Mouse (Mus musculus): Measurements from ENCODE around the gene Rbfox1. TPM values are rescaled to one million over a fixed set of nuclear protein-coding genes. Genes with fewer than 3 reads are reported as not detected.

Gene Rbfox1
- polyA plus RNA-seq, 1 experiment from 2014 or later: 1.6 TPM

DNA sequence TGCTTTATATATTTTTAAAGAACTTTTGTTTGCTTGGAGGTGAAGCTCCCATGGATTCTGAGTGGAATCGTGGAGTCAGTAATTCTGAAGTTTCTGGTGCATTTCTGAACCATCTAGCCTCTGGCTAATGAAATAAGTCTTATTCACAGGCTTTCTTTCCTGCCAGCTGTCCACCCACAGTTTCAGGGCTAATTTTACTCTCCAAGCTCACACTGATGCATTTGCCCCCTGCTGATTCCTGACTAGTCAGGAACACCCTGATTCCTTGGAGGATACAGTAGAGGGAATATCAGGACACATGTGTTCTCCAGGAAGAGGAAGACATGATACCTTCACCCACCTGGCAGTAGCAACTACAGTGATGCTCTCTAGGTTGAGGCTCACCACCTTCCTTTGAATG lies 763.6 kb downstream of the Rbfox1 start:
- 71% methylated on average over 1 of the region's 1 CpGs for WGBS
- Histone ChIP-seq H3K4me1 (replicated peaks; ENCODE audit: control insufficient read depth, insufficient read depth, low read length) (no peaks in the 10 kb centered on the region), H3K27me3 (ENCODE audit: control insufficient read depth, insufficient read depth, low read depth, low read length) (no peaks in the 10 kb centered on the region)

DNA sequence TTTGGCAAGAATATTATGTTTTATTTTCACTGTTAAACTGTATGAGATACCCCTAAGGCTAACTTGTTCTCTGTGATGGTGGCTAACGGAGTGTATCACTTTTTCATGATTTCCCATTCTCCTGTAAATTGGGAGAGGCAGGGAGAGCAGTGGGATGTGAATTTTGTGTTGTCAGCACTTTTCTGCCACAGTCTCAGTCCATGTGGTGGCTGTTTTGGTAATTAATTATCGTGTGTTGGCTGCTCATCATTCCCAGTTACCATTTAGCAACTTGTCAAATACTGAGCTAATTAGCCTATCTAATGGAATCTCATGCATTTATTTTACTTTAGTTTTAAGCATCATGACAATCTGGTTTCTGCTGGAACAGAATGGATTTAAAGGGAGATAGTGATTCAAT lies 773.4 kb downstream of the Rbfox1 start:
- no peaks in the 10 kb centered on the region for H3K27me3 ChIP-seq (ENCODE audit: control insufficient read depth, insufficient read depth, low read depth, low read length)
- no peaks in the 10 kb centered on the region for H3K4me1 ChIP-seq (replicated peaks; ENCODE audit: control insufficient read depth, insufficient read depth, low read length)
- WGBS: 76% methylated on average over 2 of the region's 2 CpGs
- no peaks in the 10 kb centered on the region for H3K36me3 ChIP-seq (ENCODE audit: control insufficient read depth, insufficient read depth, low read length)
- no peaks in the 10 kb centered on the region for H3K9me3 ChIP-seq (ENCODE audit: control insufficient read depth, low read length)
- no peak for ATAC-seq (ENCODE audit: low read depth)
- H3K4me3 ChIP-seq (ENCODE audit: low read length): no peak overlapping the region
- no peak overlapping the region for H3K27ac ChIP-seq (ENCODE audit: low read length)
- no peak overlapping the region for H3K4me2 ChIP-seq (ENCODE audit: low read depth, low read length)
- no peak overlapping the region for H3K9ac ChIP-seq (ENCODE audit: low read length)

More for the DNA sequence above, 763.6 kb downstream of the Rbfox1 start:
- no peaks in the 10 kb centered on the region for H3K9me3 ChIP-seq (ENCODE audit: control insufficient read depth, low read length)
- H3K27ac ChIP-seq (ENCODE audit: low read length): no peak overlapping the region
- H3K4me3 ChIP-seq (ENCODE audit: low read length): no peak overlapping the region
- H3K36me3 ChIP-seq (ENCODE audit: control insufficient read depth, insufficient read depth, low read length): no peaks in the 10 kb centered on the region
- no peak for ATAC-seq (ENCODE audit: low read depth)
- no peak overlapping the region for H3K4me2 ChIP-seq (ENCODE audit: low read depth, low read length)
- H3K9ac ChIP-seq (ENCODE audit: low read length): no peak overlapping the region

GRCm38 (mm10) chr16:6686076-6686757 lies 801.1 kb downstream of the Rbfox1 start:
- Histone ChIP-seq H3K9me3 (ENCODE audit: control insufficient read depth, low read length) (no peaks in the 10 kb centered on the region), H3K4me1 (replicated peaks; ENCODE audit: control insufficient read depth, insufficient read depth, low read length) (no peaks in the 10 kb centered on the region), H3K9ac (ENCODE audit: low read length) (no peak overlapping the region), H3K27me3 (ENCODE audit: control insufficient read depth, insufficient read depth, low read depth, low read length) (no peaks in the 10 kb centered on the region), H3K4me3 (ENCODE audit: low read length) (no peak overlapping the region), H3K27ac (ENCODE audit: low read length) (no peak overlapping the region), H3K36me3 (ENCODE audit: control insufficient read depth, insufficient read depth, low read length) (no peaks in the 10 kb centered on the region), H3K4me2 (ENCODE audit: low read depth, low read length) (no peak overlapping the region)
- ATAC-seq (ENCODE audit: low read depth): no peak
- WGBS: 85% methylated on average over 1 of the region's 1 CpGs

DNA sequence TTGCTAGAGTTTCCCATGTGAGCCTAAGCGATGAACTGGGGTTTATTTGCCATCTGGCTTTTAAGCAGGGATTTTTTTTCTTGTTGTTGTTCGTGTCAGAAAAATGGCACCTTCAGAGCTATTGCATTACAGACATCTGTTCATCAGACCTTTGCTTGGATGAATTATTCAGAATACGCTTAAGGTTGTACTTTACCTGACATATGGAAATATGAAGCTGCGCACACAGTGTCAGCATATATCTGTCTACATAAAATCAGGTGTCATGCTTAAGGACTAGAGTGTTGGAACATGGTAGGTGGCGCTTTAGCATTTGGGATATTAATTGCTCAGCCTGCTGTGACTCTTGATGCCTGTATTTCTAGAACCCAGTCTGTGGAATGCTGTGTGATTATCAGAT lies 819.7 kb downstream of the Rbfox1 start:
- H3K36me3 ChIP-seq (ENCODE audit: control insufficient read depth, insufficient read depth, low read length): no peaks in the 10 kb centered on the region
- H3K4me1 ChIP-seq (replicated peaks; ENCODE audit: control insufficient read depth, insufficient read depth, low read length): no peaks in the 10 kb centered on the region
- H3K9me3 ChIP-seq (ENCODE audit: control insufficient read depth, low read length): no peaks in the 10 kb centered on the region
- H3K27ac ChIP-seq (ENCODE audit: low read length): no peak overlapping the region
- ATAC-seq (ENCODE audit: low read depth): no peak
- H3K9ac ChIP-seq (ENCODE audit: low read length): no peak overlapping the region
- no peaks in the 10 kb centered on the region for H3K27me3 ChIP-seq (ENCODE audit: control insufficient read depth, insufficient read depth, low read depth, low read length)
- WGBS: 86% methylated on average over 5 of the region's 5 CpGs
- H3K4me3 ChIP-seq (ENCODE audit: low read length): no peak overlapping the region
- no peak overlapping the region for H3K4me2 ChIP-seq (ENCODE audit: low read depth, low read length)

DNA sequence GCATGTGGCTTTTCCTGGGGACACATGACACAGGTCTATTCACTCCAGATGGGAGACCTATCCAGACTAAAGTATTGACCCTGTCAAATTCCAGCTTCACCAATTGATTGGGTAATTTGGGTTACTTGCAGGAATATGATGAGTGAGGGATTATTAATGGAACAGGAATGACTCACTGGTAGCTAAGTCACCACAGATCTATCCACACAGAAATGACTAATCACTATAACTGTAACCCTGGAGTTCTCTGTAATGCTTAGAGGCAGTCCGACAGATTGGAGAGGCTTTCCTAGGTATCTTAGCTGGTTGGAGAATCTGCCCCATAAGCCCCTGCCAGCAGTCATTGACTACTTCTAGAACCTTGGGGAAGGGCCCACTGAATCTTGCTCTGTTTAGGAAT lies 827.2 kb downstream of the Rbfox1 start:
- Histone ChIP-seq H3K27ac (ENCODE audit: low read length) (no peak overlapping the region), H3K27me3 (ENCODE audit: control insufficient read depth, insufficient read depth, low read depth, low read length) (no peaks in the 10 kb centered on the region), H3K36me3 (ENCODE audit: control insufficient read depth, insufficient read depth, low read length) (no peaks in the 10 kb centered on the region), H3K4me2 (ENCODE audit: low read depth, low read length) (no peak overlapping the region), H3K4me1 (replicated peaks; ENCODE audit: control insufficient read depth, insufficient read depth, low read length) (peaks cover 3% of the 10 kb centered on the region; the same call in 1 of the 2 replicates), H3K9ac (ENCODE audit: low read length) (no peak overlapping the region), H3K4me3 (ENCODE audit: low read length) (no peak overlapping the region), H3K9me3 (ENCODE audit: control insufficient read depth, low read length) (no peaks in the 10 kb centered on the region)
- WGBS: 91% methylated on average over 1 of the region's 1 CpGs
- ATAC-seq (ENCODE audit: low read depth): no peak

DNA sequence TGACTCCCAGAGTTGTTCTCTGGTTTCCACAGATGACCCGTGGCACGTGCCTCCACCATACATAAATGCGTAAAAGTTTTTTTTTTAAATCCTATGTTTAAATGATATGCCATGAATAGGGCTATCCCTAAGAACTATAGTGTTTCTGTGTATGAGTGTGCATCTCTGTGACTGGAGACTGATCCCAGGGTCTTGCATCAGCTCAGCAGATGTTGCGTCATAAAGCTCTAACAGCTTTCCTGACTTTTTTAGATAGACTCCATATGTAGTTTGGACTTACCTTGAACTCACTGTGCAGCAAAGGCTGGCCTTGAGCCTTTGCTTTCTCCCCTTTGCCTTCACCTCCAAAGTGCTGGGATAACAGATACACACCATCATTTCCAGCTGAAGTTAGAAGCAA lies 830.1 kb downstream of the Rbfox1 start:
- Histone ChIP-seq H3K27me3 (ENCODE audit: control insufficient read depth, insufficient read depth, low read depth, low read length) (no peaks in the 10 kb centered on the region), H3K9ac (ENCODE audit: low read length) (no peak overlapping the region), H3K36me3 (ENCODE audit: control insufficient read depth, insufficient read depth, low read length) (no peaks in the 10 kb centered on the region), H3K27ac (ENCODE audit: low read length) (no peak overlapping the region), H3K4me3 (ENCODE audit: low read length) (no peak overlapping the region), H3K4me1 (replicated peaks; ENCODE audit: control insufficient read depth, insufficient read depth, low read length) (peaks cover 3% of the 10 kb centered on the region; the same call in 1 of the 2 replicates), H3K9me3 (ENCODE audit: control insufficient read depth, low read length) (no peaks in the 10 kb centered on the region), H3K4me2 (ENCODE audit: low read depth, low read length) (no peak overlapping the region)
- ATAC-seq (ENCODE audit: low read depth): no peak
- 89% methylated on average over 4 of the region's 4 CpGs for WGBS

- H3K36me3 ChIP-seq (ENCODE audit: control insufficient read depth, insufficient read depth, low read length): no peaks in the 10 kb centered on the region
- no peak overlapping the region for H3K4me3 ChIP-seq (ENCODE audit: low read length)
- H3K4me2 ChIP-seq (ENCODE audit: low read depth, low read length): no peak overlapping the region
- H3K9ac ChIP-seq (ENCODE audit: low read length): no peak overlapping the region
- no peaks in the 10 kb centered on the region for H3K27me3 ChIP-seq (ENCODE audit: control insufficient read depth, insufficient read depth, low read depth, low read length)
- 49% methylated on average over 9 of the region's 9 CpGs for WGBS
- H3K27ac ChIP-seq (ENCODE audit: low read length): peak overlapping the region; percentile 42
- H3K9me3 ChIP-seq (ENCODE audit: control insufficient read depth, low read length): no peaks in the 10 kb centered on the region
- H3K4me1 ChIP-seq (replicated peaks; ENCODE audit: control insufficient read depth, insufficient read depth, low read length): peaks cover 3% of the 10 kb centered on the region; the same call in 1 of the 2 replicates
- ATAC-seq (ENCODE audit: low read depth): peak; percentile 94
Measured at GRCm38 (mm10) chr16:6716214-6716911, 831.2 kb downstream of the Rbfox1 start.

- 55% methylated on average over 8 of the region's 8 CpGs for WGBS
- no peak overlapping the region for H3K4me3 ChIP-seq (ENCODE audit: low read length)
- peaks cover 3% of the 10 kb centered on the region; the same call in 1 of the 2 replicates for H3K4me1 ChIP-seq (replicated peaks; ENCODE audit: control insufficient read depth, insufficient read depth, low read length)
- no peaks in the 10 kb centered on the region for H3K9me3 ChIP-seq (ENCODE audit: control insufficient read depth, low read length)
- H3K9ac ChIP-seq (ENCODE audit: low read length): no peak overlapping the region
- H3K36me3 ChIP-seq (ENCODE audit: control insufficient read depth, insufficient read depth, low read length): no peaks in the 10 kb centered on the region
- H3K27me3 ChIP-seq (ENCODE audit: control insufficient read depth, insufficient read depth, low read depth, low read length): no peaks in the 10 kb centered on the region
- no peak for ATAC-seq (ENCODE audit: low read depth)
- H3K4me2 ChIP-seq (ENCODE audit: low read depth, low read length): no peak overlapping the region
- no peak overlapping the region for H3K27ac ChIP-seq (ENCODE audit: low read length)
Measured at GRCm38 (mm10) chr16:6719027-6719426, 833.9 kb downstream of the Rbfox1 start.

DNA sequence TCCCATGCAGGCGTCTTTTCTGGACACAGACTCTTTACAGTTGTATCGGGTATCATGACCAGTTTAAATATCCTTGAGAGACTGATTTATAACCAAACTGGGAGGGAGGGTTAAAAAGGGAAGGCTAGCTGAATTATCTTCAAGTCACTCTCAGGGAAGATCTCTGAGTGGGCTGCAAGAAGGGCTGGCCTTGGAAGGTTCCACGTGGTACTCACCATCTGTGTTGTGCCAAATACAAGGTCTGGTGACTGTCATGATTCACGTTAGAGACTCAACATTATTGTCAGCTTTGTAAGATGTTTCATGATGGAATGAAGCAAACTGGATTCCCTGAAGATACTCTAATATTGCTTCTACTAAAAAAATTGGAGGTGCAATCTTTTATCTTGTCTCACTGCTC lies 847.5 kb downstream of the Rbfox1 start:
- H3K27ac ChIP-seq (ENCODE audit: low read length): no peak overlapping the region
- no peak overlapping the region for H3K4me3 ChIP-seq (ENCODE audit: low read length)
- no peak overlapping the region for H3K9ac ChIP-seq (ENCODE audit: low read length)
- no peak overlapping the region for H3K4me2 ChIP-seq (ENCODE audit: low read depth, low read length)
- H3K36me3 ChIP-seq (ENCODE audit: control insufficient read depth, insufficient read depth, low read length): no peaks in the 10 kb centered on the region
- H3K4me1 ChIP-seq (replicated peaks; ENCODE audit: control insufficient read depth, insufficient read depth, low read length): no peaks in the 10 kb centered on the region
- H3K27me3 ChIP-seq (ENCODE audit: control insufficient read depth, insufficient read depth, low read depth, low read length): no peaks in the 10 kb centered on the region
- no peaks in the 10 kb centered on the region for H3K9me3 ChIP-seq (ENCODE audit: control insufficient read depth, low read length)
- ATAC-seq (ENCODE audit: low read depth): no peak
- WGBS: 60% methylated on average over 4 of the region's 4 CpGs

Data from lung, embryonic 16.5 days (tissue).